41 mouse cellular contexts compared by ENCODE assay signal in genomic region chr3:146127205-146127604, GRCm38 (mm10). TPM values are rescaled to one million over a fixed set of nuclear protein-coding genes. Genes with fewer than 3 reads are reported as not detected.
A peak's percentile ranks its signal among the peaks of the same experiment; 100 is the strongest.
DNase-seq lines count a peak whose midpoint lies in the region; ATAC-seq and TF ChIP-seq lines count a peak whose summit lies in the region.
"Had no signal": no experiment of that assay in that cellular context is flagged by ENCODE, and none has a peak within 500 bp of the region (broad histone marks: within the 10 kb centered on the region; RNA-seq: fewer than 3 reads in every experiment).

No protein-coding gene starts in this region.

- no peak overlapping the region for H3K27ac ChIP-seq in liver, embryonic 14.5 days
- no peak overlapping the region for H3K27ac ChIP-seq in forebrain, embryonic 12.5 days
- H3K27ac ChIP-seq: forebrain, embryonic 15.5 days; hindbrain, embryonic 14.5 days; layer of hippocampus, adult 2 months; limb, embryonic 13.5 days; macrophage; midbrain, embryonic 10.5 days; midbrain, embryonic 15.5 days; neural tube, embryonic 12.5 days; stomach, postnatal 0 days had no signal

- WGBS in liver, embryonic 14.5 days (ENCODE audit: insufficient replicate concordance): 13% methylated on average over 6 of the region's 6 CpGs
- 79% methylated on average over 6 of the region's 6 CpGs for WGBS in forebrain, embryonic 12.5 days

- no peaks in the 10 kb centered on the region for H3K9me3 ChIP-seq in liver, embryonic 14.5 days (ENCODE audit: control insufficient read depth, low read length)
- no peaks in the 10 kb centered on the region for H3K9me3 ChIP-seq in forebrain, embryonic 12.5 days
- H3K9me3 ChIP-seq: forebrain, embryonic 15.5 days; limb, embryonic 13.5 days; midbrain, embryonic 10.5 days; midbrain, embryonic 15.5 days; neural tube, embryonic 12.5 days had no signal

- no peak for TF ChIP-seq CTCF in liver, embryonic 14.5 days (IDR thresholded peaks at IDR 0.05; ENCODE audit: low read depth)

- no peak overlapping the region for H3K4me2 ChIP-seq in liver, embryonic 14.5 days (ENCODE audit: low read depth)
- H3K4me2 ChIP-seq in forebrain, embryonic 12.5 days: no peak overlapping the region
- H3K4me2 ChIP-seq: forebrain, embryonic 15.5 days; heart, embryonic 11.5 days; hindbrain, embryonic 14.5 days; limb, embryonic 13.5 days; midbrain, embryonic 15.5 days; neural tube, embryonic 12.5 days had no signal

- peak; percentile 97 for DNase-seq in MEL-GATA-1-ER (ENCODE audit: extremely low read depth, low read depth)
- peak; percentile 18 to 38 (median 20) for DNase-seq in liver, embryonic 14.5 days (ENCODE audit: low read depth in 3 of 3, low spot score in 3 of 3)
- DNase-seq in adipocyte (ENCODE audit: low spot score): no peak
- DNase-seq in adrenal gland, postnatal 4 days (ENCODE audit: low spot score in 2 of 2): no peak
- DNase-seq: adrenal gland, adult 2 months; B cell, adult 2 months; cerebellum, adult 18-20 months; cerebellum, postnatal 14 days; gastrocnemius, postnatal 25 days; heart, adult 11 months; heart, postnatal 4 days; kidney, postnatal 36 days; lung, adult 2 months; lung, postnatal 10 days; right cerebral cortex, adult 18-20 months; spleen, adult 18-20 months; thymus, adult 18-20 months; thymus, postnatal 25 days had no signal

- no peak overlapping the region for H3K9ac ChIP-seq in liver, embryonic 14.5 days (replicated peaks)
- no peak overlapping the region for H3K9ac ChIP-seq in forebrain, embryonic 12.5 days
- H3K9ac ChIP-seq: forebrain, embryonic 15.5 days; hindbrain, embryonic 14.5 days; limb, embryonic 13.5 days; midbrain, embryonic 15.5 days; neural tube, embryonic 12.5 days had no signal

- H3K4me1 ChIP-seq in liver, embryonic 14.5 days (replicated peaks; ENCODE audit: control insufficient read depth in 2 of 2, insufficient read depth in 2 of 2, low read length in 1 of 2): peaks cover 0 to 14% of the 10 kb centered on the region in 2 experiments; a peak in 2 of 4 replicates
- peaks cover 4% of the 10 kb centered on the region; the same call in 1 of the 2 replicates for H3K4me1 ChIP-seq in forebrain, embryonic 12.5 days

- ATAC-seq in hematopoietic stem cell, adult 5-6 weeks (replicated peaks in 1 of 2; ENCODE audit: insufficient read depth in 1 of 2, low FRiP score in 2 of 2, low TSS enrichment in 1 of 2, low read depth in 1 of 2, poor library complexity in 2 of 2, severe bottlenecking in 2 of 2): peak; percentile 1 to 29; a peak in 1 of 4 replicates
- ATAC-seq in liver, embryonic 14.5 days (ENCODE audit: insufficient read depth): peak; percentile 92
- ATAC-seq in megakaryocyte-erythroid progenitor cell, adult 5-6 weeks (replicated peaks; ENCODE audit: low FRiP score, low TSS enrichment, poor library complexity, severe bottlenecking): peak; percentile 97
- ATAC-seq in forebrain, embryonic 12.5 days (ENCODE audit: low FRiP score): no peak
- ATAC-seq: forebrain, embryonic 15.5 days; intestine, postnatal 0 days; midbrain, embryonic 15.5 days had no signal

- H3K4me3 ChIP-seq in liver, embryonic 14.5 days (ENCODE audit: insufficient read depth in 1 of 2, low read depth in 2 of 2, low read length in 2 of 2): no peak overlapping the region
- no peak overlapping the region for H3K4me3 ChIP-seq in forebrain, embryonic 12.5 days (replicated peaks)
- H3K4me3 ChIP-seq: forebrain, embryonic 15.5 days; layer of hippocampus, adult 2 months; limb, embryonic 13.5 days; midbrain, embryonic 10.5 days; midbrain, embryonic 15.5 days; myocyte; neural tube, embryonic 12.5 days had no signal

- H3K36me3 ChIP-seq in liver, embryonic 14.5 days (replicated peaks; ENCODE audit: control insufficient read depth, insufficient read depth, low read depth): no peaks in the 10 kb centered on the region
- no peaks in the 10 kb centered on the region for H3K36me3 ChIP-seq in forebrain, embryonic 12.5 days (replicated peaks)
- H3K36me3 ChIP-seq: forebrain, embryonic 15.5 days; limb, embryonic 13.5 days; midbrain, embryonic 15.5 days; neural tube, embryonic 12.5 days had no signal

- TF ChIP-seq EP300 in liver, embryonic 14.5 days (IDR thresholded peaks at IDR 0.05; ENCODE audit: low read depth): peak; percentile 86

- no peaks in the 10 kb centered on the region for H3K27me3 ChIP-seq in liver, embryonic 14.5 days (ENCODE audit: control insufficient read depth, insufficient read depth, low read length)
- H3K27me3 ChIP-seq in forebrain, embryonic 12.5 days: no peaks in the 10 kb centered on the region
- H3K27me3 ChIP-seq: CH12.LX; forebrain, embryonic 15.5 days; limb, embryonic 13.5 days; midbrain, embryonic 15.5 days; neural tube, embryonic 12.5 days had no signal

RNA-seq across cellular contexts. Expression of gene Mcoln3, which starts 10.0 kb away (rescaled TPM):
- 4.3 and 6.9 TPM in 2 replicates for total RNA-seq in hematopoietic stem cell, adult 5-6 weeks (2017)
- 0.05 and 0.11 TPM in 2 replicates for polyA plus RNA-seq in liver, embryonic 14.5 days (2012; rRNA removed)
- polyA plus RNA-seq in liver, embryonic 14.5 days (2014; fragmentation: Nextera tagmentation; extraction: Ambion mirVana): 0.11 and 0.25 TPM in 2 replicates
- 0.09 and 0.30 TPM in 2 replicates for total RNA-seq in megakaryocyte-erythroid progenitor cell, adult 5-6 weeks (2014; fragmentation: Nextera tagmentation)
- total RNA-seq in megakaryocyte-erythroid progenitor cell, adult 5-6 weeks (2017): 0.38 TPM in 1 of 2 replicates, not detected in the other
- total RNA-seq in adrenal gland, postnatal 4 days (2021): 1 to 10 TPM in 1 of 2 experiments, not detected in 1; 2.7 TPM
- polyA plus RNA-seq in forebrain, embryonic 12.5 days (2016; fragmentation: Nextera tagmentation; extraction: Ambion mirVana): 1.9 and 3.8 TPM in 2 replicates
- total RNA-seq: adrenal gland, adult 2 months; gastrocnemius, adult 18-20 months; gastrocnemius, postnatal 25 days; layer of hippocampus, adult 2 months; left cerebral cortex, adult 8-10 months; left cerebral cortex, postnatal 36 days had no signal
- polyA plus RNA-seq: adrenal gland, adult 2 months; frontal cortex, adult 2 months; myocyte; stomach, postnatal 0 days had no signal

RNA-seq across cellular contexts. Expression of gene Wdr63, which starts 19.3 kb away (rescaled TPM):
- not detected in 2 replicates for total RNA-seq in hematopoietic stem cell, adult 5-6 weeks (2017)
- 0.04 TPM in 1 of 2 replicates, not detected in the other for polyA plus RNA-seq in liver, embryonic 14.5 days (2012; rRNA removed)
- 0.15 and 0.32 TPM in 2 replicates for polyA plus RNA-seq in liver, embryonic 14.5 days (2014; fragmentation: Nextera tagmentation; extraction: Ambion mirVana)
- total RNA-seq in megakaryocyte-erythroid progenitor cell, adult 5-6 weeks (2014; fragmentation: Nextera tagmentation): not detected in 2 replicates
- not detected in 2 replicates for total RNA-seq in megakaryocyte-erythroid progenitor cell, adult 5-6 weeks (2017)
- under 1 TPM; 0.08 to 0.28 TPM for total RNA-seq in adrenal gland, postnatal 4 days (2021)
- 0.23 and 0.49 TPM in 2 replicates for polyA plus RNA-seq in forebrain, embryonic 12.5 days (2016; fragmentation: Nextera tagmentation; extraction: Ambion mirVana)
- total RNA-seq: adrenal gland, adult 2 months; CH12.LX; gastrocnemius, adult 18-20 months; gastrocnemius, postnatal 25 days had no signal
- polyA plus RNA-seq: adrenal gland, adult 2 months; frontal cortex, adult 2 months; heart, postnatal 0 days; kidney, embryonic 14.5 days had no signal

RNA-seq across cellular contexts. Expression of gene Mcoln2, which starts 22.4 kb away (rescaled TPM):
- total RNA-seq in hematopoietic stem cell, adult 5-6 weeks (2017): 27.8 and 45.0 TPM in 2 replicates
- 4.6 and 5.9 TPM in 2 replicates for polyA plus RNA-seq in liver, embryonic 14.5 days (2012; rRNA removed)
- polyA plus RNA-seq in liver, embryonic 14.5 days (2014; fragmentation: Nextera tagmentation; extraction: Ambion mirVana): 5.5 and 6.5 TPM in 2 replicates
- 0.09 and 1.5 TPM in 2 replicates for total RNA-seq in megakaryocyte-erythroid progenitor cell, adult 5-6 weeks (2014; fragmentation: Nextera tagmentation)
- 0.99 and 3.8 TPM in 2 replicates for total RNA-seq in megakaryocyte-erythroid progenitor cell, adult 5-6 weeks (2017)
- total RNA-seq in adrenal gland, postnatal 4 days (2021): 1 to 10 TPM in 1 of 2 experiments, under 1 TPM in 1; 0.39 to 1.6 TPM
- polyA plus RNA-seq in forebrain, embryonic 12.5 days (2016; fragmentation: Nextera tagmentation; extraction: Ambion mirVana): 0.20 and 0.23 TPM in 2 replicates
- total RNA-seq: adrenal gland, adult 2 months; gastrocnemius, adult 18-20 months; layer of hippocampus, adult 2 months; layer of hippocampus, postnatal 14 days; left cerebral cortex, adult 8-10 months; left cerebral cortex, postnatal 36 days had no signal
- polyA plus RNA-seq: adrenal gland, adult 2 months; forebrain, embryonic 15.5 days; frontal cortex, adult 2 months; myocyte had no signal

Comparison
In these comparisons a context has a peak if more than half of its experiments do, and no peak if none do; other contexts are left out.
1. DNase-seq: peak in MEL-GATA-1-ER (single experiment) and liver, embryonic 14.5 days (3 of 3); none in adipocyte (single experiment) and adrenal gland, postnatal 4 days (0 of 2).